Mouse (Mus musculus) activated CD4-positive, CD25-positive, alpha-beta regulatory T cell, adult 4 months (primary cell): ENCODE data around the gene Akt1s1. TPM values are rescaled to one million over a fixed set of nuclear protein-coding genes. Genes with fewer than 3 reads are reported as not detected.
A peak's percentile ranks its signal among the peaks of the same experiment; 100 is the strongest.
"Not testable (repeated sequence)": the region's sequence is repeated elsewhere in the genome, so short reads cannot be mapped to it uniquely, and the experiment has no call there.

ENCODE experiments used
- ATAC-seq: one replicate; pipeline ENCODE4 v1.8.0; 2017
- polyA plus RNA-seq, 2 experiments: library from polyadenylated mRNA; unstranded; fragments of 100-300 nt; shearing (Covaris generic); gene quantifications; one replicate each; pipeline ENCODE4 v1.2.1; 2017

Akt1s1 gene
- polyA plus RNA-seq, 2 experiments from 2014 or later, result 3.0 to 4.7 TPM

DNA sequence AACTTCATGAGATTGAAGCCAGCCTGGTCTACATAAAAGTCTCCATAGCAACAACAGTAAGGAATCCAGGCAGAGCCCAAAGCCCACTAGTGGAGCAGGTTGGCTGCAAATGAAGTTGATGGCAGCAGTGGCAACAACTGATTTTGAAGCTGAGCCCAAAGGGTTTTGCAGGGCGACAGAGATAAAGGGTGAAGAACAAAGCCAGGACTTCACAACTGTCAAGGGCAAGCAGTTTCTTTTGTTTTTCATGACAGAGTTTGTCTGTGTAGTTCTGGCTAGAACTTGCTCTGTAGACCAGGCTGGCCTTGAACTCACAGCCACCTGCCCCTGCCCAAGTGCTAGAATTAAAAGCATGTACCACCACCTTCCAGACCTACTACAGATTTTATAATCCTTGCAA is 22.4 kb downstream of the Akt1s1 start:
- no peak for ATAC-seq

DNA sequence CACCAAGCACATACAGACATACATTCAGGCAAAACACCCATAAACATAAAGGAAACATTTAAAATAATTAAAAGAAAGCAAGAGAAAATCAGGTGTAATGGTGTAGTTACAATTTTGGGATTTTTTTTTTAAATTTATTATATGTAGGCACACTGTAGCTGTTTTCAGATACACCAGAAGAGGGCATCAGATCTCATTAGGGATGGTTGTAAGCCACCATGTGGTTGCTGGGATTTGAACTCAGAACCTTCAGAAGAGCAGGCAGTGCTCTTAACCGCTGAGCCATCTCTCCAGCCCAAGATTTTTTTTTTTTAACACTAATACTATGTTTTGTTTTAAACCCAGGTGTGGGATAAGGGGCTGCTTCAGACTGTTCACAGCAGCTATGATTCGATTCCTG is 23.0 kb downstream of the Akt1s1 start:
- ATAC-seq, result not testable (repeated sequence)

DNA sequence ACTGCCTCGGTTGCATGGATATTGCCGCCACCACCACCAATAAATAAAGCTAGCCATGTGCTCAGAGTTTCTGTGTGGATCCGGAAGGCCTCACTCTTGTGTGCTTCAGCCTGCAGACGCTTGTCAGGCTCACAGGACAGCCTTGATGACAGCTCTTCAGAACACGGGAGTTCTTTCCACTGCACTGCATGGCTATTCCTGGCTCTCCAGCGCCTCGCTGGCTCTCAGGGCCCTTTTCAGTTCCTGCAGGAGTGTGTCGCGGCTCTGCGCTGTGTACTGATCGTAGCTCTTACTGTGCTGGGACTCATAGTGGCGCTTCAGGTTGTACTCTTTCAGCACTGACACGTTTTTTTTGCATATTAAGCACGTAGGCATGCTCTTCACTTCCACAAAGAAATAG is 29.0 kb downstream of the Akt1s1 start:
- no peak for ATAC-seq

DNA sequence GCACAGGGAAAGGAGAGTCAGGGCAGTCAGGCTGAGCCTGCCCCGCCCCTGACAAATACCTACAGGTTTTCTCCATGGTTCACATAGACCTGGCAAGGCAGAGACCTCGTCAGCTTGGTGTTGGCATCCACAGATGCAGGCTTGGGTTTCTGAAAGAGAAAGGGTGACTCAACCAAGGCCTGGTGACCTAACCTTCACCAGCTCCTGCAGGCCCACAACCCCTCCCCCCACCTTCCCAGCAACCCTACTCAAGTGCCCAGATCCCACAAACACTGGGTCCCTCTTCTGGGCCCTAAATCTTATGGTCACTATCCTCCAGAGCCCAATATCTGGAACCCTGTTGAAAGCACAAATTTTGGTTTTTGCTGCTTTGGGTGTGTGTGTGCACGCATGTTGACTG is 34.2 kb downstream of the Akt1s1 start:
- no peak for ATAC-seq

DNA sequence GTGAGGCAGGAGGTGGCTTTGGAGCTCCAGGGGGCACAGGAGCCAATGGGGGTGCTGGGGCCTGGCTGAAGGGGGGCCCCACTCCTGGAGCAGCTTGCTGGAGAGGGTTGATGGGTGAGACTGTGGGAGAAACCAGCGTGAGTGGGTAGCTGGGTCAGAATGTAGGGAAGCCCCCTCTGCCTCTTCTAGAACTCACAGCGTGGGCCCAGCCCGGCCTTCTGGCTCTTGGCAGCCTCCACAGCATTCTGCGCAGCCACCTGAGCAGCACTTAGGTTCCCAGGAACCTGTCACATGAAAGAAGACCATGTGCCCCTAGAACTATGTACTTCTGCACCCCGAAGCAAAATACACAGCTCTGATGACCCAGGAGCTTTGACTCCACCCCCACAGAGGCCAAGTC is 35.8 kb downstream of the Akt1s1 start:
- ATAC-seq, result no peak

DNA sequence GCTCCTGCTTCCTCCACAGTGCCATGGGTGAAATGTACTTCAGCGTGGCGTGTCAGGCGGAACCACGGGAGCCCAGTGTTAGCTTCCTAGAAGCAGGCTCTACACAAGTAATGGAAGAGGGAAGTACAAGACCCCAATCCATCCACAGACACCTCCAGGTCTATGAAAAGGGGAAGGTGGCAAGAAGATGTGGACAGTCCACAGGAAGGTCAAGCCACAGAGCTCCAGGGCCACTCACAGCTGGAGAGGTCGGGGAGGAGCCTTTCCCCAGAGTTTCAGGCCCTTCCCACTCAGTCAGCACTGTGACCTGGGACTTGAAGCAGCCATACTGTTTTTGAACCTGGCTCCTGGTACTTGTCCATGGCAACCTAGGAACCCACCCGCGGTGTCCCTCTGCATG is 38.2 kb downstream of the Akt1s1 start:
- no peak for ATAC-seq

DNA sequence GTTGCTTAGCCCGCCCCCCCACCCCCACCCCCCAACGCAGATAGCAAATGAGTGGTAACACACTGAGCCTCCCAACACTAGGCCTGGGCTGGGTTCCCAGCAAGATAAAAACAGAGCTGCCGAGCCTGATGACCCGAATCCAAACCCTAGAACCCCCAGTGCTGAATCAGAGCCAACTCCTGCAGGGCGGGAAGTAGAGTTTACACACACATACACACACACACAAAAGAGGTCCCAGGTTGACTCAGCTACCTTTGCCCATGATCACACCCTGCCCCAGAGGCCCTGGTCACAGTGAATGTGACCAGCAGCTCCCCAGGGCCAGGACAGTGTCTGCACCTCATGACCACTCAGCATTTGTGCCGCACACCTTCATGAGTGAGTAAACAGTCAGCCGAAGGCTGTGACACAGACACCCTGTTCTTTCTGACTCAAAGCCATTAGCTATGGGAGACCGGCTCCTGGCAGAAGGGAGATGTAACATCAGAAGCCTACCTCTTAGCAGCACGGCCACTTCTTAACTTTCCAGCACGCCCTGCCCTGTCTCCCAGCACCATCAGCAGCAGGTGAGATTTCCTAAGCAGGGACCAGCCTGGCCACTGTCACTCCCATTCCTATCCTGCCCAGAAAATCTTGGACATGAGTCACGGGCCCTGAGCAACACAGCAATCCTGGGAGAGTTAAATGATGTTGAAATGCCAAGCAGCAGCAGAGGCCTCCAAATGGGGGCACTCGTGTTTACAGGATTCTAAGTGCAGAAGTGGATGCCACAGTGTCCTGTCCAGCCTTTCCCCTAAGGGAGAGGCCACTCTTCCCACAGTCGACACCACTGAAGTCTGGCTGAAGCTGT is 39.7 kb downstream of the Akt1s1 start:
- ATAC-seq, result no peak

DNA sequence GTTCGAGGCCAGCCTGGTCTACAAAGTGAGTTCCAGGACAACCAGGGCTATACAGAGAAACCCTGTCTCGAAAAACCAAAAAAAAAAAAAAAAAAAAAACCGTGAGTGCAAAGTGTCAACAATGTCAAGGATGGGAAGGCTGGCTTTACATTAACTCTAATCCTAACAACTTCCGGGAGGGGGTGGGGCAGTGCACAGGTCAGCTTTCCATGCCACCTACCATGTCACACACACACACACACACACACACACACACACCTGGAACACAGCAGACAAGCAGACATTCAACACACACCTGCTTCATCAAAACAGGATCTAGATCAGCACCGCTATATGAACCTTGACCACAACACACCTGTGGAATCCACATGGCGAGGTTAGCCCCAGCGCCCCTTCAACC is 41.4 kb downstream of the Akt1s1 start:
- no peak for ATAC-seq

DNA sequence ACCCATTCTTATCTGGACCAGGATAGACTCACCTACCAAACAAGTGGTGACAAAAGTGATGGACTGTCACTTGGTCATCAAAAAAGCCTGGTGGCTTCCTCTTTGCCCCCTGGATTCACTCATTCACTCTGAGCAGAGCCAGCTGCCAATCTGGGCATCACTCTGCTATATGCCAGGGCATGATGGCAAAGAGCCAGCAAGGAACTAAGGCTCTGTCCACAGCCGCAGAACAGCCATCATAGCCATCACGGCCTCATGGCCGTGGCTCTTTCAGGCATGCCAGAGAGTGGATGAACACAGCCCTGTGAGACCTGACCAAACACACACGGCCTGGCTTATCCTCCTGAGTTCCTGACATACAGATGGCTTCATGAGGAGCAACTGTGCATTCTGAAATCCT is 41.9 kb downstream of the Akt1s1 start:
- ATAC-seq, result no peak

DNA sequence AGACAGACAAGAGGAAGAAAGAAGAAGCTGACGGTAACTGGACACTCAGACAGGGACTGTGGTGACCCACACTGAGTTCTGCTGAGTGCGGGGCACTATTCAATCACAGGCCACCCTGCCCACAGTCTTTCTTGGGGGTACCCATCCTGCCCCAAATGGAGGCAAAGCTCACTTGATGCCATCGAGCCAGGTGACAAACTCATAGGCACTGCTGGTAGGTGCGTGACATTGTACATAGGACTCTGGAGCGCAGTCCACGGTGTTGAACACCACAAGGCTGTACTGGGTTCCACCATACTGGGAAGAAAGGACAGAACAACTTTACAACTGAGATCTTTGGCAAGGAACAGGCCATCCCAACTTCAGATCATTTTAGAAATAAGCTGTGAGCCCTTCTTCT is 42.8 kb downstream of the Akt1s1 start:
- no peak for ATAC-seq

DNA sequence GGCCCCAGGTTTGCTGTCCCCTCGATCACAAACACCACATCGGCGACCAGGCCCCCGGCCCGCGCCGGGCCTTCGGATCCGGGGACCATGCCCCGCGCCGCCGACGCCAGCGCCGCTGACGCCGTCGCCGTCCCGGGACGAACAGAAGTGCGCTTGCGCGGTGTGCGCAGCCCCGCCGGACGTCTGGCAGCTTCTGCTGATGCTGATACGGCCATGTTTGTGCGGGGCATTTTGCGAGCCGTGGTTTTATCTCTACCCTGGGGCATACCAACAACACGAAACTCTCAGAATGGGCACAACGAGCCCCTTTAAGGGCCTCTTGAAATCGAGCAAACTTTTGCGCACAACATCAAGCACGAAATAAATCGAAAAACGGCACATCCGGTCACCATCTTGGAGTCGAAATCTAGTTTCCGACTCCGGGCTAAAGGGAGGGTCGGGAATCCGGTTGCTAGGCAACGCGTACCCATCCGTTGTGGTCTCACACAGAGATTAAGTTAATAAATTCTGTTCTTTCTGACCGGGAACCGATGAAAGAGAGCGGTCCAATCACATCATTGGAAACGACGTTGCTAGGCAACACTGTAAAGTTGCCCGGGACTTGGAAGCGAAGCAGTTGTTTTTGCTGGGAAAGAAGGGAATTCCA is 43.6 kb downstream of the Akt1s1 start, which contains the start of gene Med25:
Med25 (minus strand) TSS at position 437 of the 646 bp plus-strand sequence.
- ATAC-seq, result peak; percentile 30

DNA sequence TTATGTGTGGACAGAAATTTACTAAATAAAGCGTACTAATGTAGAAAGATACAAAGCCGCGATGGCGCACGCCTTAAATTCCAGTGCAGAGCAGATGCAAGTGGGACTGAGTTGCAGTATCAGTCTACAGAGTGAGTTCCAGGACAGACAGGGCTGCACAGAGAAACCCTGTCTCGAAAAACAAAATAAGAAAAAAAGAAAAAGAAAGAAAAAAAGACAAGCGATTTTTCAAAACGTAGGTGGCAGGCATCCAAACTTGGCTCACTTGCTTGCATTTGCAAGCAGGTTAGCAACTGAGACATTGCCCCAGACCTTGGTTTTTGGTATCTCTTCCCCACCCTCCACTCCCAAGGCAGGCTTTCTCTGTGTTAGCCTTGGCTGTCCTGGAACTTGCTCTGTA is 44.4 kb downstream of the Akt1s1 start:
- ATAC-seq, result no peak

DNA sequence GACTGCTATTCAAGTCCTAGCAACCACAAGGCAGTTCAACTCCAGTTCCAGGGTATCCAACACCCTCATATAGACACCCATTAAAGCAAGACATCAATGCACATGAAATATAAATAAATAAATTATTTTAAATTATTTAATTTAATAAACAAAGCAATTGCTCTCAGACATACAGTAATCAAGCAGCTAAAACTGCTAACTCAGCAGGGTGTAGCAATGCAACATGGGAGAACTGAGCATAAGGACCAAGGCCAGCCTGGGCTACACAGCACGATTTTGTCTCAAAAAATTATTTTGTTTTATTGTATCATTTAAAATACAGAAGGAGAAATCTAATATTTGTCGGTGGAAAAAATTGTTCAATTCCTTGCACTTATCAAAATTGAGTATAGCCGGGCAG is 45.4 kb downstream of the Akt1s1 start:
- no peak for ATAC-seq

DNA sequence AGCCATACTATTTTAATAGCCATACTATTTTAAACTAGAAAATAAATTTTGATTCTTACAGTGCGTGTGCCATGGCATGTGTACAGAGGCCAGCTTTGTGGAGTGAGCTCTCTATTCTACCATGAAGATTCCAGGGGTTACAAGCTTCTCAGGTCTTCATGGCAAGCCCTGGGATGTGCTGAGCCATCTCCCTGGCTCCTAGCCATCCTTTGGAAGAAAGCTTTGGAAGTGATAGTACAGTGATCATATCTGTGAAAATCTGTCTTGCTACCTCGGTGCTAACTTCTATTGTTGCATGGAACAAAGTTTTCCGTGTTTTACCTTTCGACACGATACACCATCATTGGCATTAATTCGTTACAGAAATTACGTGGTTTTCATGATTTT is 46.4 kb downstream of the Akt1s1 start:
- ATAC-seq, result no peak

DNA sequence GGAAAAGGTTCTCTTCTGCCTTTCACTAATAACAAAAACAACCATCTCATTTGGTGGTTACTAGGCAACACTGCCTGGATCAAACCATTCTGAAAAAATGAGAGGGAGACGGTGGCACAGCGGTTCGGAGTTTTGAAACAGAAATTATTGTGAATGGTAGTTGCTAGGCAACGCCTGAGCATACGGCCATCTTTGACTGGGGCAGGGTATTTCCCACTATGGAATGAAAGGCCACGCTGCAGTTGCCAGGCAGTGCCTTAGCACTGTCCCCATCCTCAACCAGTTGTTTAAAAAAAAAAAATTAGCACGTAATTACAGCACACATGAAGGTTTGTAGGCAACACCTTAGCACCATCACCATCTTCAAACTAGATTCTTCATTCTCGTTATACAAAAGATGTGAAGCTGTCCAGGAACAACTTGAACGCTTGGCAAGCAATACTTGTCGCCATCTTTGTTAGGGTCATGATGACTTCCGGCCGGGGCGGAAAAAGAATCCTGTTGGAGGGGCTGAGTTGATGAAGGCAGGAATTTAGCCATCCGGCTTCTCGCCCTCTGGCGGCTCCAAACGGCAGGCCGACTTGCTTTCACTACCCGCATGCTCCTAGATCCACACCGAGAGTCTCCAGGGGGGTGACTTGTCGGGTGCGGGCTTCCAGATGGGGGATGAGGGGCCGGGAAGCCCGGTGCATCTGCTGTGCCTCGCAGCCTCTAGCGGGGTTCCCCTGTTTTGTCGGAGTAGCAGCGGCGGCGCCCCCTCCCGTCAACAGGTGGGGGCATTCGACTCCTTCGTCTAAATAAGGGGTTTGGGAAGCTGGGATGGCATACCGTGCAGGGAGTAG is 47.0 kb downstream of the Akt1s1 start, which contains the start of gene Fuz:
Fuz (plus strand) TSS at position 487 of the 842 bp plus-strand sequence.
- ATAC-seq, result peak; percentile 82

DNA sequence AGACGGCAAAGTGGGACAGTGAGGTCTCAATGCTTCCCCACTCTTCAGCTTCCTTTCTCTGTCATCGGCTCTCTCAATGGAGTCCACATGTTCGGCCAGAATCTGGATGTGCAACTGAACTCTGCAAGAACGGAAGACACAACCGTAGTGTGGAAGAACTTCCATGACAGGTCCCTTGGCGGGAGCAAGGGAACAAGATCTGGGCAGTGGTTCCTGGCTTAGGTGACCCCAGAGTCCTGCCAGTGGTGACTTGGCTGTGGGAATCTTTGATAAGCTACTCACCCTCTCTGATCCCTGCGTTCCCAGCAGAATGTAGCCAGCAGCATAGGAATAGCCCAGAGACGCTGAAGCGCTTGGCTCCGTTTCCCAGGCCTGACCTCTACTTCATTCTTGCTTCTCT is 47.7 kb downstream of the Akt1s1 start:
- no peak for ATAC-seq

DNA sequence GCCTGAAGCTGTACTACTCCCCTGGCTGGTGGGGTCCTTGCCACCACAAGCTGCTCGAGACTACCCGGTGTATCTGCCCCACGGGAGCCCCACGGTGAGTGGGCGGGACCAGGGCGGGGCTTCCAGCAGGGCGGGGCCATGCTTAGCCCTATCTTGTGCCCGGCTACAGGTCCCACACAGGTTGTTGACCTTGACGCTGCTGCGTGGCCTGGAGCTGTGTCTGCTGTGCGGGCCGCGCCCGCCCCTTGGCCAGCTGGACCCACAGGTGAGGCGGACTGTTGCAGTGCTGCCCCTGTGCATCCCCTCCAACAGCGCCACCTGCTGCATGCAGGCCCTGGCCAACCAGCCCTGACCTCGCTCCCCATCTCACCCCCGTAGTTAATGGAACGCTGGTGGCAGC is 49.8 kb downstream of the Akt1s1 start:
- ATAC-seq, result no peak

DNA sequence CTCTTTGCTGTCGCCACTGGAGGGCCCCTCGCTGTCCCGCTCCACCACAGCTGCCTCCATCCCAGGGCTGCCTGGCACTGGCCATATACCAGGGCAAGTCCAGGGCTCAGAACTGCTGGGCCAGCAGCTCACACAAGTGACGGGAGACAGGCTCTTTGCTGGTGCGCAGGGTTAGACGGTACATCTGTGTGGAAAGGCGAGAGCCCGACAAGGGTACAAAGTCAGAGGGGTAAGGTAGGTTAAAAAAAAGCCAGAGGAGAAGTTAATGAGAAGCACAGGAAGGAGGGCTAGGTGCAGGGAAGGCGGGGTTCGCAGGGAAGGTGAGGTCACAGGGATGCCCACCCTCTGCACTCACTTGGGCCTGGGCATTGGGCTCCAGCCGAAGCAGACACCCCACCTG is 51.8 kb downstream of the Akt1s1 start:
- no peak for ATAC-seq

DNA sequence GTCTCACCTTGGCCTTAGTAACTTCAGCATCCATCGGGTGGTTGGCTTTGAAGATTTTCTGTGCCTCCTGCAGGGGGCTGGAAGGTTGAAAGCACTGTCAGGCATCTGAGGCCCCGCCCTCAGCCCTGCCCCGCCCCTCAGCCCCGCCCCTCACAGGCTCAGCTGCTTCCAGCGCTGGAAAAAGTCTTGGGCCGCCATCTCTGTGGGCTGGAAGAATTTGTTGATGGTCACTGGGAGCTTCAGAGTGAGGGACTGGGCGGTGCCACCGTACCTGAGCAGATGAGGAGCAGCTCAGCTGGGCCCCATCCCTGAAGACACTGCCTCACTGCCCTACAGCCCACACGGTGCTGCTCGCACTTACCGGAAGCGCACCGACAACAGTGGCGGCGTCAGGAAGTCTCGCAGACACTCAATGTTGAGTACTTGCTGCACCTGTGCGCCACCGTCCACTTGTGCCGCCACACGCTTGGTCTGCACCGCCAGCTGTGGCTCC is 52.5 kb downstream of the Akt1s1 start:
- peak; percentile 81 for ATAC-seq
